Mouse (Mus musculus) brain, adult 10 weeks (tissue): ENCODE measurements around the gene 1700006A11Rik. TPM values are rescaled to one million over a fixed set of nuclear protein-coding genes. Genes with fewer than 3 reads are reported as not detected.

Experiments used
- polyA plus RNA-seq: library from polyadenylated mRNA; stranded (reverse); fragments of 350-450 nt; fragmentation: Illumina TruSeq; extraction: RNeasy Lipid Tissue Mini Kit (QIAGEN cat#74804); gene quantifications from one replicate; pipeline ENCODE4 v1.2.3, GENCODE M21; 2015; ENCODE audit warnings: low read depth, low replicate concordance

The 1700006A11Rik gene
- polyA plus RNA-seq: not detected

GRCm38 (mm10) chr3:124425940-124426339 lies at the start of gene 1700006A11Rik:
TSS of gene 1700006A11Rik (minus strand) at chr3:124426040.

Other genes with a start within 250 kb of the 1700006A11Rik start
- 21.5 TPM for gene Tram1l1, start 105.2 kb downstream of the 1700006A11Rik start, polyA plus RNA-seq
- not detected for gene 1700003H04Rik, start 155.1 kb upstream of the 1700006A11Rik start, polyA plus RNA-seq